Mouse (Mus musculus) adrenal gland, postnatal 14 days (tissue): ENCODE measurements around the gene Gna14. TPM values are rescaled to one million over a fixed set of nuclear protein-coding genes. Genes with fewer than 3 reads are reported as not detected.

ENCODE experiments used
- DNase-seq: peaks from one replicate; pipeline ENCODE4 v3.0.0; 2021; ENCODE audit warnings: mixed read lengths
- total RNA-seq: library from RNA; stranded (reverse); gene quantifications from 2 replicates; pipeline ENCODE4 v1.2.3, GENCODE M21; 2021

Gene Gna14
- total RNA-seq, 1 experiment from 2014 or later = 49.5 TPM

- no peak for DNase-seq
Measured at GRCm38 (mm10) chr19:16597216-16597615, 161.7 kb downstream of the Gna14 start.

GRCm38 (mm10) chr19:16598653-16599297 lies 163.2 kb downstream of the Gna14 start:
- DNase-seq = peak; percentile 39

- peak; percentile 82 for DNase-seq
Measured at GRCm38 (mm10) chr19:16599298-16599970, 163.9 kb downstream of the Gna14 start.

- DNase-seq = no peak
Measured at GRCm38 (mm10) chr19:16602026-16602425, 166.5 kb downstream of the Gna14 start.

- DNase-seq = no peak
Measured at GRCm38 (mm10) chr19:16607634-16608033, 172.1 kb downstream of the Gna14 start.

- DNase-seq = no peak
Measured at GRCm38 (mm10) chr19:16623154-16623553, 187.6 kb downstream of the Gna14 start.

- no peak for DNase-seq
Measured at GRCm38 (mm10) chr19:16624994-16625393, 189.4 kb downstream of the Gna14 start.

GRCm38 (mm10) chr19:16625610-16626395 lies 190.2 kb downstream of the Gna14 start:
- DNase-seq = no peak
